Mouse (Mus musculus) ovary, adult 2 months (tissue): ENCODE data around the gene Drg1. TPM values are rescaled to one million over a fixed set of nuclear protein-coding genes. Genes with fewer than 3 reads are reported as not detected.

Source experiments
- polyA plus RNA-seq: library from polyadenylated mRNA; depleted of rRNA; stranded (reverse); fragments of >200 nt; gene quantifications from 2 replicates; pipeline ENCODE4 v1.2.3, GENCODE M21; 2012; rRNA removed

Gene Drg1
- polyA plus RNA-seq = 24.2 and 29.4 TPM in 2 replicates

DNA sequence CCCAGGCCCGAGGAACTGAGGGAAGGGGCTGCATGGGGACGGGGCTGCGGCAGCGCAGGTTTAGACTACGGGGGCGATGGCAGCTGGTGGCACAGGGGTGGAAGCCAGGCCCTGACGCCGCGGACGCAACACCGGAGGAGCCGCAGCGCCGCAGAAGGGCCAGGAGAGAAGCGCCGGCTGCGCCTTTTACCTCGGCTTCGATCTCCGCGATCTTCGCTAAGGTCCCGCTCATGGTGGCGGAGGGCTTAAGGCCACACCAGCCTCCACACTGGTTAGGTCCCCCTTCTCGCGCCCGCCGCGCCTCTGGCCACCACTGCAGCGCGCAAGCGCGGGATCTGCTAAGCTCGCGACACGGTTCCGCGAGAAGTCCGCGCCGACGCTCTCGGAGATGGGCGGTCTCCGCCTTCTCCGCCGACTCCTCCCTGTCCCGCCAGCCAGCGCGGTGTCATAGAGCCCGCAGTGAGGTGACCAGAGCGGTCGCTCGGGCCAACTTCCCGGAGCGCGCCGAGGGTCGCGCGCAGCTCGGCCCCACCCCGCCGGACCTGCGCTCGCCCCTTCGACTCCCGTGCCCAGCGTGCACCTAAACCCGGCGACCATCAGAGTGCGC lies at the start of gene Drg1:
Drg1 (minus strand) TSS at position 337 of the 607 bp plus-strand sequence.

DNA sequence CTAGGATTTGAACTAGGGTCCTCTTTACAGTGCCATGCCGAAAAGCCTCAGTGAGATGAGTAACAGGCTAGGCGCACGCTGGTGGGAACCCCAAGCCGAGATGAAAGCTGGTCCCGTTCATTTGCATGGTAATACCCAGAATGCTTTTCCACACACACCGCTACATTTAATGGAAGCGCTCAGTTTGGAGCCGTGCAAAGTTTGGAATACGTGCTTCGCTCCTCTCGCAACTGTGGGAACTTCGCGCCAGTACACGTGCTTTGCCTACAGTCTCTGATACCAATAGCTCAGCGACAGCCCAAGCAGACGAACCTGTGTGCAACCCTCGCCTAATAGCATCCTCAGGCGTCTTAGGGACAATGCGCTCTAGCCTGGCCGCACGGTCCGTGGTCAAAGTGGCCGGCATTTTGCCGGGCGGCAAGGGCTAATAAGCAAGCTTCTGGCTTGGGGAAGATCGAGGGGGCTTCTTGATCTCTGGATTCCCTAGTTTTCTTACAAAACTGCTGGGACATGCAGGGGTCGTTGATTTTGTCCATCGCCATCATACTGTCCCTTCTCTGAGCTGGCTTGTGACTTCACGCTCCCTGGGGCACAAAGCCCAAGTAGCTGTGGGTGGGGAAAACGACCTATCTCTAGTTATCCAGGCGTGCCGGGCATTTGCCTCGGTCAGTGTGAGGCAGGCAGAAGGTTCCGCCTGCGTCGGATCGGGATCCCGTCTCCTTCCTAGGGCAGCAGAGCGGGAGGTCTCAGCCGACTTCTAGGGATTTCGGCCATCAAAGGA lies 22.5 kb upstream of the Drg1 start, which contains the start of gene Patz1:
Patz1 (plus strand) TSS at position 354 of the 781 bp plus-strand sequence.

GRCm38 (mm10) chr11:3202231-3202701 lies 63.9 kb downstream of the Drg1 start, which contains the start of gene Eif4enif1:
Gene Eif4enif1 (plus strand): TSS chr11:3202392.

GRCm38 (mm10) chr11:3193363-3193762 lies 72.9 kb downstream of the Drg1 start, which contains the start of gene Sfi1:
Gene Sfi1 (minus strand): TSS chr11:3193463.

Other genes starting within 250 kb of the Drg1 start
- gene Sfi1, start 73.0 kb downstream of the Drg1 start, polyA plus RNA-seq = 48.1 and 50.1 TPM in 2 replicates
- 54.5 and 83.5 TPM in 2 replicates for gene Eif4enif1, start 64.0 kb downstream of the Drg1 start, polyA plus RNA-seq
- gene Patz1, start 22.5 kb upstream of the Drg1 start, polyA plus RNA-seq = 72.3 and 100 TPM in 2 replicates
- 81.5 and 96.5 TPM in 2 replicates for gene Pik3ip1, start 64.0 kb upstream of the Drg1 start, polyA plus RNA-seq
- 95.3 and 106 TPM in 2 replicates for gene Limk2, start 142.8 kb upstream of the Drg1 start, polyA plus RNA-seq
- gene Rnf185, start 185.9 kb upstream of the Drg1 start, polyA plus RNA-seq = 36.3 and 45.6 TPM in 2 replicates
- gene Pla2g3, start 221.9 kb upstream of the Drg1 start, polyA plus RNA-seq = 0.51 and 0.77 TPM in 2 replicates
- gene Inpp5j, start 238.4 kb upstream of the Drg1 start, polyA plus RNA-seq = 4.5 and 5.7 TPM in 2 replicates
- 307 and 321 TPM in 2 replicates for gene Selenom, start 248.3 kb upstream of the Drg1 start, polyA plus RNA-seq